Mouse (Mus musculus) layer of hippocampus, adult 18-20 months (tissue): ENCODE measurements at regions not wholly inside any gene's neighbourhood (a gene's known extent, or its start where the extent isn't known, plus 50 kb on each side); places are given as distances from the start of the nearest gene placed in this dataset.

Experiments
- DNase-seq, 2 experiments: peaks; one replicate each; pipeline ENCODE4 v3.0.0; 2022; ENCODE audit warnings: low spot score in 2 of 2

DNA sequence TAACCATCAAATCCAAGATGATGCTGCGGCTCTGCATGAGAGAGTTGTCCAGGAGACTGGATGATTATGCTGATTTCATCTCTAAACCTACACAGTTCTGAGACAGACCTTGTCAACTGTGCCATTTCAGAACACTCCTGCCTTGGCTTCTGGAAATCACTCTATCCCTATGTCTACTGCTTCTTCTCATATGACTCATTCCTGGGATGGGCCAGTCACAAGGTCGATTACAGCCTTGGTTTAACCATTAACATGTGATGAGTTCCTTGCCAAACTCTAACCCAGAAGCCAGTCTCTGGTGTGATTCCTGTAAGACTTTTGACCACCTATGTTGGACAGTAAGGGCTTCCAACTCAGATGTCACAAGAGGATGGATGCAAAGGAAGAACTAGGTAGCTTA is 216.3 kb upstream of the Onecut1 start:
- DNase-seq, result no peak

DNA sequence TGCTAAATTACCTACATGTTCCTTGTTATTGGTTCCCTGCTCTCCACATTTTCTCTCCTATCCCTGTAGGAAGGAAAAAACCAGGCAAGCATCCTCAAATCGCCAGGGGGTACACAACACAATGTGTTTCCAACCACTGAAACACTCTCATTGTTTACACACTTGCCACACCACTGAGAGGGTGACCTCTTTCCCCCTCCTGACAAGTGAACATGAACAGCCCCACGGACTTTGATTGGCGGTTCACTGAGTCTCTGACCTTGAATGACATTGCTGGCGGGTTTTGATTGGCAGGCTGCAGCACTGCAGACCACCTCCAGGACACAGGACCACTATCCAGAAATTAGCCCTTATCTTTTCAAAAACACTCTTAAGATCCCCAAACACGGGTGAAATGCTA is 211.7 kb upstream of the Onecut1 start:
- no peak for DNase-seq

DNA sequence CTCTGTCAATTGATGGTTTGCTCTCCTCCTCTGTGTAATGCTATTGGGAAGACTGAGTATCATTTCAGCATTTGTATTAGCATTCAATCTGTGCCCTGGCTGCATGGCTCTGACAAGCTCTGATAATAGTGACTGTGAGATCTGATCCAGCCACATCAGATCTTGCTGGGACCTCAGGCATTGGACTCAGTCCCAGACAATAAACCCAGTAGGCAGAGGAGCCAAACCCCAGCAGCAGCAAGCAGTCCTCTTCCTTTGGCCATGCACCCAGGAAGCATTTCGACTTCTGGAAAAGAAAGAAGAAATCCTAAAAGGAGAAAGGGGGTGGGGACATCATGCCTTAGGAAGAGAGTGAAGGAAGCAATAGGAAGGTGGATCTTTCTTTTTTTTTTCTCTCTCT is 205.8 kb upstream of the Onecut1 start:
- no peak for DNase-seq

DNA sequence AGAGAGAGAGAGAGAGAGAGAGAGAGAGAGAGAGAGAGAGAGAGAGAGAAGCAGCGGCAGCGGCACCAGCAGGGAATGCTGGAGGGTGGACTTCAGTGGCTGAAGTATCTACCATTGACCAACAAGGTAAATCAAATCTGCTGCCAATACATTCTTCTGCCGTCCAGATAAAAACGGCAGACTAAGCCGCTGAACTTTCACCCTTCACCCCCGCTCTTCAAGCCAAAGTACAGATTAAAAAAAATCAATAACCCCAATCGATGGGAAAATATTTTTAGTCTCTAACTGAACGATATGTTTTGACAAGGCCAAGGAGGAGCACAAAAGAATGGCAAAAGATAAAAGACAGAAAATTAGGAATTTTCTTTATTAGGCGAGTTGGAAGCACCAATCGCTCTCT is 205.3 kb upstream of the Onecut1 start:
- DNase-seq, result no peak

DNA sequence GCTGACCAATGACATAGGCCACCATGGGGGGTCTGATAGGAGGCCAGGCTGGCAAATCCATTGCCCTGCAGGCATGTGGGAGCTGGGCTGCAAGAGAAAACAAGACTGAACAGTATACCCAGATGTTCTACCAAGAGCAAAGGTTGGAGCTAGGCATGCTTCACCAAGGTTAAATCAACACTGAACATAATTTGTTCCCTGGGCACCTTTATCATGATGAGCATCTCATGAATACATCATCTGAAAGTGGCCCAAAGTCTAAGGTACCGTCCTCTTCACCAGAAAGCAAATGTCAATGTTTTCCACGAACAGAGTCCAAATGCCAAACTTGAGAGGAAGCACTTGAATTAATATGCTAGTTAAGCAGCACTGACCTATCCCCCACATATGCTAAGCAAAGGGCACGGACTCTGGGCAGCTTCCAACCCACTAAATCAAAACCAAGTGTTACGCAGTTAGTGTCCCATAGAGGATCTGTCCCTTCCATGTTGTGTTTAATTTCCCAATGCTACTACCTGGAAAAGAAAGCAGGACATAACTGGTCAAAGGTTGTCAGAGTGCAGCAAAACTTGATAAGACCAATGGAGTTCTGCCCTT is 190.3 kb upstream of the Onecut1 start:
- DNase-seq, result no peak

- no peak for DNase-seq
Observed at GRCm38 (mm10) chr9:74672261-74672660, 189.5 kb upstream of the Onecut1 start.

DNA sequence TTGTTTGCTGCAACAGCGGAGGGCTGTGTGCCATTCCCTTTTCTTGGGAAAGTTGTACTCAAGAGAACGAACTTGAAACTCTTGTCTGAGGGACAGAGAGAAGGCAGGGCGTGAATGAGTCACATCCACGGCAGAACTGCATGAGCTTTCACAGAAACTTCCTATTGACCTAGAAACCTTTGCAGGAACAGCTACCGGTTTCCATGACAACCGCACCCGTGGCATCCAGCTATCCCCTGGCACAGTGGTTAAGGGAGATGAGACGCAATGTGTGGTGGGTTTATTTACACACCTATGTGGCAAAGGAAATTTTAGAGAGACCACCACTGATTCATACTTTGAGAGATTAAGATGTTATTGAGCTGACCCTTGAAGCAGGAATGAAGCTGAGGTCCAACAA is 163.5 kb upstream of the Onecut1 start:
- no peak for DNase-seq

DNA sequence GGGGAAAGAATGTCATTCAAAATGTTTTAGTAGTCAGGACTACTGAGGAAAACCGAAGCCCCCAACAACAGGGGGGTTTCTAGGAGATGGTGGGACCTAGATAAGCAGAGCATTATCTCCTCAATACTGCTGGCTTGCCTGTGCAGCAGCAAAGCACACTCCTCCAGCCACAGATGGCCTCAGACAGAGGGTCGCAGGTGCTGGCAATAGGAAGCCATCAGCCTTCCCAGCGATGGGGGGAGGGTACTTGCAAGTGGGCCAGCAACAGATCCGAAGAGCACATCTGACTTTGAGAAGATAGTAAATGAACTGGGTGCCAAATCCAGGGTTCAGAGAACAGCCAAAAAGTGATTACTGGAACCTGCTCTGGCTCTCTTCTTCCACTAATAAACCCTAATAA is 156.0 kb upstream of the Onecut1 start:
- no peak for DNase-seq

- no peak for DNase-seq
Observed at GRCm38 (mm10) chr9:74707608-74708007, 154.1 kb upstream of the Onecut1 start.

DNA sequence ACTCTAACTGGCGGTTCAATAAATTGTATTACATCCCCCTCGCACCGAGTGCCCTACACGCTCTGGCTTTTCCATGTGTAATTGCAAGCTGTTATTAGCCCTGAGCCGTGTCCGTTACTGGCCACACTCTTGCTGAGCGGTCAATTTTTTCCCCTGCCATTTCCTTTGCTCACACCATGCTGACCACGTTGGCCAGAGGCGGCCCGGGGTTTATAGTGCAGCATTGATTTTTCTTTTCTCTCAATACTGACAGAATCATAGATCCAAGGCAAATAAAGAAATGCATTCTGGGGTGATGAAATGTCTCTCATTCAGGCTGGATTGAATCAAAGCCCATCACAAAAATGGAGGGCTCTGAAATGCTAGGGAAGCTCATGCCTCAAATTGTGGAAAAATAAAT is 150.0 kb upstream of the Onecut1 start:
- DNase-seq, result no peak

DNA sequence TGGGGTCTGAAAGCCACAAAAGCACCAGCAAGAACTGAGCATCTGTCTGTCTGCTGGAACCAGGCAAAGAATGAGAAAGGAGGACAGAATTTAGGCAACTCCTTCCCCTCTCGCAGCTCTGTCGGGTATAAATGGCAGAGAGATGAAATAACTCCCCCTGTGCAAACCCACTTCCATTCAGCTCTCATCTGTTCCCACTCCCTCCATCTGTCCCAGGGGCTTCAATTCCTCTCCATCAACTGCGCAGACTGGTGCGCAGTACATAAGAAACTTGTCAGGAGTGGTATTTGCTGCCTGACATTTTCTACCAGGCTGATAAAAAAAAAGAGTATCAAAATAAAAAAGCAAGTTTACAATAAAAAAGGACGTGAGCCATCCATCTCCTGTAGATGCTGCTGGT is 129.3 kb upstream of the Onecut1 start:
- DNase-seq, result peak; percentile 45 to 59

- DNase-seq, result no peak
Observed at GRCm38 (mm10) chr9:74741949-74742348, 119.8 kb upstream of the Onecut1 start.

GRCm38 (mm10) chr9:74747886-74748285 is 113.8 kb upstream of the Onecut1 start:
- DNase-seq, result peak; percentile 45 to 84

- DNase-seq, result no peak
Observed at GRCm38 (mm10) chr9:74758025-74758424, 103.7 kb upstream of the Onecut1 start.

GRCm38 (mm10) chr9:74758876-74759275 is 102.8 kb upstream of the Onecut1 start:
- no peak for DNase-seq

DNA sequence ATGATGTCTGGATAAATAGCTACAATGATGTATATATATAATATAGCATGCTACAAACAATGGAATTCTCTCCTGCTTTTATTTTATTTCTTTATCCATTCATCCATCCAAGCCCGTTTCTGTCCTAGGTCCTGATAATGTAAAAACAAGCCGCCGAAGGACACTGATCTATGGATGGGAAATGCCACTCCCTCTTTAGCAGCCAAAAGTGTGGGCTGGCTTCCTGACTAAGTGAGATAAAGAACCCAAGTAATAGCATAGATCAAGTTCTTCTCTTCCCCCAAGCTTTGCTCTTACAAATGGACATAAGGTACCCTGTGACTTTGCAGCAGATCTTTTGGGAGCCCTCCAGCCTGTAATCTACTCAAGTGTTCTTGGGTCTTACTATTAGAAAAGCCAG is 81.3 kb upstream of the Onecut1 start:
- no peak for DNase-seq

- DNase-seq, result no peak
Observed at GRCm38 (mm10) chr9:74793394-74793793, 68.3 kb upstream of the Onecut1 start.

DNA sequence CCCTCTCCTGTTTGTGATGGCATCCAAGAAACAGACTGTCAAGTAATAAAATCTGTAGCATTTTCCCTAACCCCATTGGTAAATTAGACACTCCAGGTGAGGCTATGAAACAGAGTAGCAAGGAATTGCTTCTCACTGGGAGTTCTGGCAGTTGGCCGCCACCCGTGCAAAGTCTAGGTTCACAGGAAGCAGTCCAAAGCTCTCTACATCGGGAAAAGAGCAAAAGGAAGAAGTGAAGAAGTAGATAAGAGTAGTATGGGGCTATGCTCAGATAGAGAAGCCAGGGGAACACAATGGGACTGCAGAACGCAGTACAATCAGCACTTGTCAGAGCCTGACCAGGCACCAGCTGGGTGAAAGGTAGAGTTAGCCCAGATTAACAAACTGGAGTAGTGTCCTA is 65.7 kb upstream of the Onecut1 start:
- no peak for DNase-seq

DNA sequence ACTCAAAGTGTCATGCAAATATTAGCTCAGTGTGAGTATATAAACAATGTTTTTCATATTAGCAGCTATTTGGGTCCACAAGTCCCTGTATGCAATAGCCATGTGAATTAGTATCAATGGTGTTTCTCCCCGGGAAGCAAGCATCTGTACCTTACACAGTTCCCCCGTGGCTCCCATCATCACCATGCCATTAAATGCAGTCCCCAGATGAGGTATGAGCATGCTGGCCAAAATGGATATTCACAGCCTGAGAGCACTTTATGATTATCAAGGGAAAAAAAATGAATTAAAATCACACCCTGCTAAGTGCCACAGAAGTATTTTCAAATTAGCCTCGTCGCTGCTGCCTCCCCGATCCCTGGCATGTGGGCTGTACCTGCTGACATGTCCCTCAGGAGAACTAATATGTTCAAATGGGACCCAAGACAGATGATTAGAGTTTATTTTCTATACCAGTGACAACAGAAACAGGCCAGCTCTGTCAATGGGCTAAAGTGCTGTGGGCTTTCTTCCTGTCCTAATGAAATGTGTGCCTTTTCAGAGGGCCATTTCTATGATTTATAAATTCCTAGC is 64.4 kb upstream of the Onecut1 start:
- no peak for DNase-seq

DNA sequence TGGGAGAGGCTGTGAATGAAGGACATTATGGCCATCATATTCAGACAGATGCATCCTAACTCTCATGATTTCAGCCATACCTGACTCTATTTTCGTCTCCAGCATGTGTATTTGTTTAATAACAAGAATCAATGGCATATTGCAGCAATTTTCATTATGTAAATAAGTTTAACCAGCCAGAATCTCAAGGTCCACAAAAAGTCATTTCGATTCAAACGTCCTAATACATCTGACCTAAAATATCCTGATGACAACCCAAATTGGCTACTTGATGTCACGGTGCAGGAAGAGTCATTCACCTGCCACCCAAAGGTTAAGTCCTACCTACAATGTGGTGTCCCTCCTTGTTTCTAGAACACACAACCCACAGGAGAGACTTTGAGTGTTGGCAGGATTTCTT is 60.6 kb upstream of the Onecut1 start:
- DNase-seq, result no peak

- DNase-seq, result no peak
Observed at GRCm38 (mm10) chr9:74811437-74811836, 50.3 kb upstream of the Onecut1 start.
